Mouse (Mus musculus): Measurements from ENCODE around the gene Pknox2.
A peak's percentile ranks its signal among the peaks of the same experiment; 100 is the strongest.

Gene Pknox2

DNA sequence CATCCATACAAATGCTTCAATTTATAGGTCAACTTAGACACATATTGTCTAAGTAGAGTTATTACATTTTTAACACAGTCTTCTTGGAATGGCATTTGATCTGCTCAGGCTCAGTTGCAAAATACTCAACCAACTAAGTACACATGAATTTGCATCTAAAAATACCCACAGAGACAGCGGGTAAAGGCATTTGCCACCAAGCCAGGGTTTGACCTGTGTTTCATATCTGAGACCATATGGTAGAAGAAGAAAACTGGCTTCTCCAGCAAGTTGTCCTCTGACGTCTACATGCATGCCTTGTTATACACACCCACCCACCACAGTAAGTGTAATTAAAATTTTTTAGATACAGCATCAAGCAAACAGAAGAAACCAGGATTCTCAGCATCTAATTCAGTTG lies 273.4 kb downstream of the Pknox2 start:
- no peak for DNase-seq

DNA sequence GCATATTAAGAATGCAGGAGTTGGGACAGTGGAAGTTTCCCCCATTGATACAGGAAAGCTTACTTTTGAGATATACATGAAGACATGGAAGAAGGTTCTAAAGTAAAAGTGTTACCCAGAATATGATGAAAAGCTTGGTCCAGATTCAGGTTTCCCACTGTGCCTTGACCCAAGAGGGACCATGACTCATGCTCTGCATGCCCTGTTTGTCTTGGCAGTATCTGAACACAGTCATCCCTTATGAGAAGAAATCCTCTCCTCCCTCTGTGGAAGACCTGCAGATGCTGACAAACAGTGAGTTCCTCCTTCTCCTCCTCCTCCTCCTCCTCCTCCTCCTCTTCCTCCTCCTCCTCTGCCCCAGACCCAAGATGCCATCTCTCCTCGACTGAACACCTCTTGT lies 276.9 kb downstream of the Pknox2 start:
- DNase-seq, result no peak

DNA sequence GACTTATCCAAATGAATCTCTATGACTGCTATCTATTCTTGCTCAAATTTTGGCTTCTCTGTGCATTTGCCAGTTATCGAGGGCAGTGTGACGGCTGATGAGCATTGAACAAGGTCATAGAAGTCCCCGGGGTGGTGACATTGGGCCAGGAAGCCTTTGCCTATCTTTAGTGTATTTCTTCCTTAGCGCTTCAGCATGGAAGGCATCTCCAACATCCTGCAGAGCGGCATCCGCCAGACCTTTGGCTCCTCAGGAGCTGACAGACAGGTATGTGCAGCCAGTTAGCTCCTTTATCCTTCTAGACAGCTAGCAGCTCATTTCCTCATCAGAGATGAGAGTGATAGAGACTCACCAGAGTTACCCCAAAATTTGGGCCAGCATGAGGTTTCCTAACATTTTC lies 278.5 kb downstream of the Pknox2 start:
- DNase-seq, result no peak

DNA sequence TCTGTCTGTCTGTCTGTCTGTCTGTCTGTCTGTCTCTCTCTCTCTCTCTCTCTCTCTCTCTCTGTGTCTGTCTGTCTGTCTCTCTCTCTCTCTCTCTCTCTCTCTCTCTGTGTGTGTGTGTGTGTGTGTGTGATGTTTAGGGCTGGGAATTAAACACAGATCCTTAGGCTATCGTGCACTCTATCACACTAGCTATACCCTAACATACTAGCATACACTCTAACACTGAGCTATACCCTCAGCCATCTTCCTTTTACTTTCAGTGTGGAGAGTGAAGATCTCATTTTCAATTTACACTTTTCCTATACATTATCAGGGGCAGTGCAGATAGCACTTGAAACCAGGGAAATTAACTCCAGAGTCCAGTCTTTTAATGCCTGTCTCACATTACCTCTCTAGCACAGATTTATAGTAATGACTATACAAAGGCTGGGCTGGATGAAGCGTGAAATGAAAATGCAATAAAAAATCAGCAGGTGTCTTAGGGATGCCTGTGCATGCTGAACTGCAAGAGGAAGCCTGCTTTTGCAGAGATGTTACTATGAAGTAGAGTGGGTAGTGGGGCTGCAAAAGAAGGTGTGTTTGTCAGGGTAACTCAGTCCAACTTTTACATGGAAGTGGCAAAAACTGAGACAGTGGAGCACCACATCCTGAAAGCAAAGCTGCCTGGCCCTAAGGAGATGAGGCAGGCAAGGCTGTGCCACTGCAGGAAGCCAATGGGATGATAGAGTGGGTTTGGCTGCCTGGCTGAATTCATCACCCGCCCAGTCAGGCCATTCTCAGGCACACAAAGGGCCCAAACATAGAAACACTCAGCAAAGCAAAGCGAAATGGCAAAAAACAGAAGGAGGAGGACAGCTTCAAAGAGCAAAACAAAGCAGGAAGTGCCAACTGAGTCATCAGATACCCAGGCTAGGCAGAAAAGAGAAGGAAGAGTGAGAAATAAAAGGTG lies 282.1 kb downstream of the Pknox2 start:
- DNase-seq, result no peak

DNA sequence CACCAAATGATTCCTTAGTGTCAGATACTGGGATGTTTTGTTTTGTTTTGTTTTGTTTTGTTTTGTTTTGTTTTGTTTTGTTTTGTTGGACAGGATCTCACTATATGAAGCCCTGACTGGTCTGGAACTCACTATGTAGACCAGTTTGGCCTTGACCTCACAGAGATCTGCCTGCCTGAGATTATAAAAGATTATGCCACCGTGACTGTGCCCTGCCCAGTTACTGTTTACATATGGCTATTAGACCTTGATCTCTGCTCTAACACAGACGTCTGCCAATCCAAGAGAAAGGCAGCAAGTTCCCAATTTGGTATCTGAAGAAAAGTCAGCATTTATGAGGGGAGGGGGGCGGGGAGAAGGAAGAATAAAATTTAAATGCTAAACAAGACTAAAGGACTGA lies 283.5 kb downstream of the Pknox2 start:
- no peak for DNase-seq

DNA sequence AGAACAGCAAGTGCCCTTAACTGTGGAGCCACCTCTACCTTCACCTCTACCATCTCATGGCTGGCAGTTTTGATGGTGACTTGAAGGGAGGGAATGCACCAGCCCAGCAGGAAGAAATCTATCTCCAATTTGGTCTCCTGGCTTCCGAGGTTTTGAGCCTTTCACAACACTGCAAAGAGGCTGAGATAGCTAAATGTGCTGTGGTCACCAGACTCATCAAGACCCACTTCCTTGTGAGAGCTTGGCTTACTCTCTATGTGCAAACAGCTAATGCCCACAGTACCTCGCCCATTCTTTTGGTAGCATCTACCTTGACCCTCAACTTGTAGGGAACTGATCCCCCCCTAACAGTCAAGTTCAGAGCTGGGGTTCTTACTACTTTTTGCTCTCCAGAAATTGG lies 284.6 kb downstream of the Pknox2 start:
- DNase-seq, result no peak

DNA sequence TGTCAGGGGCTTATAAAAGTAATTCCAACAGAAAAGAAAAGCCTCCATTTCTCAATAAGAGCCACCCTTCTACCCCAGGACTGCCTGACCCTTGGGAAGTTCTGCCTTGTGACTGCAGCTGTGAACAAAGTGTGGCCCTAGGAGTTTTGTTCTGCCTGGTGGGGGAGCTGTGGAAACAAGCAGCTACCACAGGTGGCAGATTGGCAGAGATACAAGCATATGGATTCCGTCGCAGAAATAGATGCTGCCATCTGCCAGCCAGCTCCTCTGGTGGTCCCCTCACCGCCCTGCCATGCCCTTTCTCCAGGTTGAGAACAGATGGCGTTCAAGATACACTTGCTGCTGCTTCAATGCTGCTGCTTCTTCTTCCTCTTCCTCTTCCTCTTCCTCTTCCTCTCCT lies 288.5 kb downstream of the Pknox2 start:
- peak; percentile 48 for DNase-seq

DNA sequence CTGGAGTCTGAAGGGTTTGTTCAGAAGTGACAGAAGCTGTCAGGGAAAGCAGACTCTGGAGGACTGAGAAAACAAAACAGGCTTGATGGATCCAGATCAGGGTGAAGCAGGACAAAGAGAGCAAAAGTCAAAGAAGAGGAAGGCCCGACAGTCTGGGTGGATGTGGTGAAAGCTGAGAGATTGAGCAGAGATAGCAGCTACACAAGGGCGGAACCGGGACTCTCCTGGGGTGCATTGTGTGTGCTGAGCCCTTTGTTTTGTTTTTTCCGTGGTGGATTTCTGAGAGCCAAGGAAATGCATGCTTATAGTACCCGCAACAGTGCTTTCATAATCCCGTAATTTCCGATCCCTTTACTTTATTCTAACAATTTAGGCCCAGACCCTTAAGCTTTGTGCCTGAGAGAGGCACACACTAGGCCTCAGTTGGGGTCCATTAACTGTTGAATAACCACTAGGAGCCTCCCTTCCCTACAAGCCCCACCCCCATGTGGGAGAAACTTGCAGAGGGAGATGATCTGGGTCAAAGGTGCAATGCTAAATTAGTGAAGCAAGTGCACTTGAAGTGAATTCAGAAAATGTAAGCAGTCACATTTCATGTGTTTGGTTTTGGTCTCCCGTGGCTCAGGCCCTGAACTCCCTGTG lies 289.6 kb downstream of the Pknox2 start:
- peak; percentile 37 for DNase-seq

DNA sequence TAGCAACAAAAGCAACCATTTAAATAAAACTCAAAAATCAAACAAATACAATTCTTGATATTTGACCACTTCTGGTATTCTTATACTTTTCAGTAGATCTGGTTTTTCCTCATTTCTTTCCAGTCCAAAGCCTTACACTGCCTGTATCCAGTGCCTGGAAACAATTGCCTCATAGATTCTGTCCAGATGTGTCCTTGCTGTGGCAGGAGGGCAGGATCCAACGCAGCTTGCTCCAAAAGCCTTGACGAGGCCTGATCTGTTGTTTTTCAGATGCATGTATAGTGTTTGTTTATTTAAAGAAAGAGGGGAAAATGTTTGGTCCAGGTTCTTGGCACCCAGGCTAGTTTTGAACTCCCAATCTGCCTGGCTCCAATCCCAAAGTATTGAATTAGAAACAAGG lies 290.9 kb downstream of the Pknox2 start:
- no peak for DNase-seq

DNA sequence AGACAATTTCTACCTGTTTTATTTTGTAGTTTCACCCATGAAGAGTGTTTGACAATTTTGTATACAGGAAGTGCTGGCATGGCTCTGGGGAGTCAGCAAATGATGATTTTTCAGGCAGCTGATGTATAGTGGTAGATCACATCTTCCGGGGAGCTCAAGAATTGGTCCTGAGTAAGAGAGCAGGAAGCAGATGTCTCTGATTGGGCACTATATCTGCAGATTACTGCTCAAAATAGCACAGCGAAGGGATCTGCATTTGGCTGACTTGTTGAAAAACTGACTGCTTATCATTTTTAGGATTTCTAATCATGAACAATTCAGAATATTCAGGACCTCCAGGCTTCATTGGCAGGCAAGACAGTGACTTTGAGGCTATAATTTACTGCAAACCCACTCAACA lies 295.0 kb downstream of the Pknox2 start:
- no peak for DNase-seq

DNA sequence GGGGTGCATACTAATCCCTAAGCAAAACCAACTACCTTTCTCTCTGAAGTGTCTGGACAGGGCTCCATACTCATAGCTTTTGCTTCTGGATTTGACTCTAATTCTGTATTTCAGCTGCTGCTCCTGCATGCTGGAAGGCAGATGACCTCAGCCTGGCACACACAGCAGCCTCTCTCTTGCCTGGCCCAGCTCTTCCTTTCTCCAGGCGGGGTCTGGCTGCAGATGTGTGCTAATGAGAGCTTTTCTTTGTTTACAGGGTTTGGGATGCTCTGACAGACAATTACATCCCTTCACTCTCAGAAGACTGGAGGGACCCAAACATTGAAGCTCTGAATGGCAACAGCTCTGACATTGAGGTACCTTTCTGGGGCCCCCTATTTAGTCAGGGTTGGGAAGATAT lies 297.1 kb downstream of the Pknox2 start:
- no peak for DNase-seq

DNA sequence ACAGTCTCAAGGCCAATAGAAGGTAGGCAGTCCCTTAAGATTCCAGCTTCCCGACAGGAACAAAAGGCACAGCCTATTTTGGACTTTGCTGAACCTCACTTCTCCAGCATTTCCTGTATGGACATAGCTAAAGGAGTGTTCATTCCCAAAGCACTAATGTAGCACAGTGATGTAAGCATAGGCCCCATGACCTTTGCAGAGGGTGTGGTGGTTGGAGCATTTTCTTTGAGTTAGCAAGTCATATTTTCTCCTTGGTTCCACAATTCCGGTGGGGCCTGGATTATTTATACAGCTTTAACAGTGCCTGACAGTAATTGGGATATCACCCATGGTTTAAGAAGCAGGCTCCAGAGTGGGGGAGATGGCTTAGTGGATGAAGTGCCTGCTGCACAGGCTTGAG lies 298.5 kb downstream of the Pknox2 start:
- DNase-seq, result no peak

DNA sequence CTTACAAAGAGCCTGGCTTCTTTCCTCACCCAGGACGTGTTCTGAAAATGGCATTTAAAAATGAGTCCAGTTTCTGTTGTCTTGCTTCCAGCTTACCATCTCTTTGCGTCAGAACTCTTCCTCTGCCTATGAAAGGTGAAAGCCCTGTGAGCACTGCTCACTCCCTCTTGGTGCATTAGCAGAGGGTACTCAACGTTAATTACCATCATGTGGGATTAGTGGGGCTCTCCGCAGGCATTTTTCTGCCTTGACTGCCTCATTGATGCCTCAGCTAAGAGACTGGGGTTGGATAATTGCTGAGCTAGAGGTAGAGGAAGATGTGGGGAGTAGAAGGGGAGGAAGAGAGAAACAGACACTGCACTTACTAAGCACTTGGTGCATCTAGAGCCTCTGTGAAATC lies 300.9 kb downstream of the Pknox2 start:
- DNase-seq, result no peak

Measured in thymus, postnatal 4 days (tissue).